Mouse (Mus musculus) retina, postnatal 7 days (tissue): ENCODE measurements at regions not wholly inside any gene's neighbourhood (a gene's known extent, or its start where the extent isn't known, plus 50 kb on each side); places are given as distances from the start of the nearest gene placed in this dataset.

ENCODE experiments used
- DNase-seq: peaks from one replicate; pipeline ENCODE4 v3.0.0-alpha.2; 2012; ENCODE audit warnings: low read depth, low spot score

DNA sequence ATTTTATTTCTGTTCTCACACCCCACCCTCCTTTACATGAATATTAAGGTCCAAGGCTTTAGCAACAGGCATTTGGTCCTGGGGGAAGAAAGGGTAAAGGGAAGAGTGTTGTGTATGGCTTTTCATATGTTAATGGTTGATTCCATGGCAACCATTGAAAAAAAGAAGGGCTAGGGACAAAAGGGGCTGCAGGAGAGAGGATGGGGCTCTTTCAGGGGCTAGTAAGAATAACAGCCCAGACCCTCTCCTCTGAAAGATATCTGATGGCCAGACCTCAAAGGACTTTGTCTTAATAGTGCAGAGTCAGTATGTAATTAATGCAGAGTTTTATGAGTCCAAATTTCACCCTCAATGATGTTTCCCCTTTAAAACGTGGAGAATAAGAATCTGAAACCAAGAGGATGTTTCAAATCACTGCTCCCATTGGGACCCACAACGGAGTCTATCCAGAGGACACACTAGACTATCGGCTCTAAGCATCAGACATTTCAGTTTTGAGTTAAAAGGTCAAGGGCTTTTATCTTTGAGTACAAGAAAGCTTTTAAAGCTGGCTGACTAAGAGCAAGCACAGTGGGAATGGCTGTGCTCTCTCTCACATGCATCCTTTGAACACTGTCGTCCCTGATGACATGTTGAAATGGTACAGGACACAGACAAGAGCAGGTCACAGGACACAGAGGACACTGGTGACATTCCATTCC is 239.4 kb upstream of the Marcks start:
- DNase-seq = no peak

DNA sequence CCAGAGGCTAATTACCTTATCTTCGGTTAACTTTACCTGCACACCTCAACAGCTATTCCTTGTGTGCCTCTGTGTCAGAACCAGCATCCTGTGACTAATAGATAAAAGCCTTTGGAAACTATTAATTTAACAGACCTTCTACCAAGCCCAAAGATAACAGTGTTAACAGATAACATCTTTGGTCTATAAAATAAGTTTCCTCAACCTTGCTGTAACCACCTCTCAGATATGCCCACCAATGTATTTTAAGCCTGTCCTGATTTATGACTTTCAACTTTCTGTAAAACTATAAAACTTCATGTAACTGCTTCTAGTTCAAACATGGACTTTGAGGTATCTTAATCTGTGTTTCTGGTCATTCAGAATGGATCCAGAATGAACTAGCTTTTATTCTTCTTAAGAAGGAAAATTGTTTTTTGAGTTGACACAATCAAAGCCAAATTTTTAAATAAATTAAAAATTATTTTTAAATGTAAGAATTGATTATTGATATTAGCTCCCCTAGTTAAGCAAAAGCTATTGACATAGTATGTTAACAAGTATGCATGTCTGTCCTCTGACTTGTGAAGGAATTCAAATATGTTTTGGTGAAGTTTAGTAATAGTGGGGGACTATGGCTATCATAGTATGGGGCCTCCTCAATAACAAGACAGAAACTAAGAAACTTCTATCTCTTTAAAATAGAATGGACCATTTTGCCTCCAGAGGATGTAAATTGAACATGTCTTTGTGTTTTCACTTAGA is 238.7 kb upstream of the Marcks start:
- no peak for DNase-seq

DNA sequence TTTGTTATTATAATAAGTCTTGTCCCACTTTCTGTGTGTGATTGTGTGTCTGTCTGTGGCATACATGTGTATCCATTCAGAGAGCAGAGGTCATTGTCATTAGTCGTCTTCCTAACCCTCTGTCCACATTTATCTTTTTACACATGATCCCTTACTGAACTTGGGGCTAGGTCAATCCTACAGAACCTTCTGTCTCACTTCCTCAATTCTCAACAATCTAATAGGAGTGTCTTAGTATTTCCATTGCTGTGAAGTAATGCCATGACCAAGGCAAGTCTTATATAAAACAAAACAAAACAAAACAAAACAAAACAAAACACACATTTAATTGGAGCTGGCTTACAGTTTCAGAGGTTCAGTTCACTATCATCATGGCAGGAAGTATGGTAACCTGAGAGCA is 237.5 kb upstream of the Marcks start:
- DNase-seq = no peak

DNA sequence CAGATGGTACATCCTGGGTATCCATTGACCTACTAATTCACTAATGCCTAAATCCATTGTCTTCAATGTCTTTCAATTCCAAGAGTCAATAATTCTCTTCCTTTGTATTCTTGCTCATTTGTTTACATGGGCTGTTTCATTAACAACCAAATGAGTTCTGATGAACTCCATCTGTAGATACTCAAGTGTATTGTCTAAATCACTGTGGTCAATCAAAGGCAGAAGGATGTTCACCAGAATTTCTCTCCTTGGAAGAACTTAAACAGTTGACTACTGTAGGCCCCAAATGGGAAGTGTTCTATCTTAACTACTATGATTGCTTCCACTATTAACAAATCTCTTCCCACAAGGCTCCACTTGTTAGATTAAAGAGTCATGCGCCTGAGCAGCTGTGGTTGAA is 236.9 kb upstream of the Marcks start:
- DNase-seq = no peak

DNA sequence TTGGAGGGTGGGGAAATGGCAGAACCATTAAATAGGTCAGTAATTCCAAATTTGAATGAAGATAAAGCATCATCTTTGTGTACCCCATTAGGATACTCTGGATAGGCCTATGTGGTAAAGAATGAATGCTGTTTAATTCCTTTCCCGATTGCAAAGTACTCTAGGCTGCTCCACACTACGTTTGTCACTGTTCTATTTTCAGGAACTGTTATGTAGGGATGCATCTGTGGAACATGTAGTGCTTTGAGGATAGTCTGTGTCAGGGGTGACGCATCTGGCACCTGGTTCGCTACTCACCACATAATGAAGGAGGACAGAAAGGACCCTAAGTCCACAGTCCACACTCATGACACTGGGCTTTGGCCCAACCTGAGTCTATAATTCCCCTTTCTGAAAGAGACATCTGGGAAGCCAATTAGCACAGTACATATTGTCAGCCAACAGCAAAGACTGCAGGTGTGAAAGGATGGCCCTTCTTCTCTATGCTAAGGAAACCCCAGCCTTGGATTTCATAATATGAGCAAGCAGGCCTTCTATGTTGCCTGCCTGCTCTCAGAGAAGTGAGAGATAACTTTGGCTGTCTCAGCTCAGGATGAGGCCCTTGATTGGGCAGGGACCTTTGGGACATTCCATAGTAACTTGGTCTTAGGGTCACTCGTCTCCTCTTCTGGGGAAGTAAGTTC is 230.4 kb upstream of the Marcks start:
- DNase-seq = no peak

DNA sequence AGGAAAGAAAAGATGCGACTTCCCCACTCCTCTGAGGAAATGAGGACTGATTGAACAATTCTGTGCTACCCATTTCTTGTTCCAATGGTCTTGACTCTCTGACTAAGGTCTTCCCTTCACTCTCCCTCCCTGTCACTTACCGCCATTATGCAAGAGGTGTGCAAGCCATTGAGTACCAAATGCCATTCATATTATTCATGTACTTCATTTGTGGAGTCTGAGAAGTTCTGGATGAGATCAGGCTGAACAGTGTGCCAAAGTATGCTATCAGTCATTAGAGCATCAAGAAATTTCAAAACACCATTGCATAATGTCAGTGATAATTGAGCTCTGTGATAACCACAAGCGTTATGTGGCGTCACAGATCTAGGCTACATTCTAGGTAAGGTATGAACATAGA is 229.1 kb upstream of the Marcks start:
- DNase-seq = no peak

DNA sequence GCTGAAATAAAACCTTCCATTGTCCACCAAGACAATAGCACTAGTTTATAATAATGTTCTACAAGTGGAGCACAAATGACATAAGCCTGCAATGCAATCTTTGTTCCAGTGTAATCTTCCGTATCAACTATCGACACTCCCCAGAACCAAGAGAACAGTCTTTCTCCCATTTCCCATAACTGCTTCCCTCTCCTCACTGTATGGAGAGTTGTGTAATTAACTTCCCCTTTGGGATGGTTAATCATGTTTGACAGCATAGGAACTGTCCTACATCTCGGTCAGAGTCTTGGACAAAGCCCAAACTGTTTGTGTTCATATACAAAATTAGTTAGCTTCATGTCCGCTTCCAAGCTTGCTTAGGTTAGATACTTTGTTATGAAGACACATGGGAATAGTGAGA is 225.8 kb upstream of the Marcks start:
- DNase-seq = peak; percentile 20

DNA sequence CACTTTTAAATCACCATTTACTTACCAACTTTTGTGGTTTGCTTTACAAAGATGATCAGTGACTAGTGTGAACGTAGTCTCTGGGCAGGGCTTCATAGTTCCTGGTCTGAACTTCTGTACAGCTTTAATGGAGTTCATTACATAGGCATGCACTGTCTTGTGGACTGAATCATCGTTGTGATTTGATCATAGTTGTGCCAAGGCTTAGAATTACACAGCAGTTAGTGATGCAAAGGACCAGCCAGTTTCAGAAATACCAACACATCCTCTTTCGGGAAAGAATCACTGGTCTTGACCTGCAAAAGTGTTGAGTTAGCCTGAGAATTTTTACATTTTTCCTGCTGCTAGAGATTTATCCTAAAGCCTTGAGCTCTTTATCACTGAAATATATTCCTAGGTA is 222.3 kb upstream of the Marcks start:
- DNase-seq = no peak

DNA sequence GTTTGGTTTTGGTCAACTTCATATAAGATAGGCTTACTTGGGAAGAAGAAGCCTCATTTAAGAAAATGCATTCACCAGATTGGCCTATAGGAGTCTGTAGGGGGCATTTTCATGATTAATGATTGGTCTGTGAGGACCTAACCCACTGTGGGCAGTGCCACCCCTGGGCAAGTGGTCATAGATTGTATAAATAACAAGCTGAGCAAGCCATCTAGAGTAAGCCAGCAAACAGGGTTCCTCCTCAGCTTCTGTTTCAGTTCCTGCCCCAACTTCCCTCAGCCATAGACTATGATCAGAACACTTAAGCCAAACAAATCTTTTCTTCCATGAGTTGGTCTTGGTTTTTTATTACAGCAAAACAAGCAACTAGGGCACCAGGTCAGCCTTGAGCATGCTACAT is 220.2 kb upstream of the Marcks start:
- no peak for DNase-seq

DNA sequence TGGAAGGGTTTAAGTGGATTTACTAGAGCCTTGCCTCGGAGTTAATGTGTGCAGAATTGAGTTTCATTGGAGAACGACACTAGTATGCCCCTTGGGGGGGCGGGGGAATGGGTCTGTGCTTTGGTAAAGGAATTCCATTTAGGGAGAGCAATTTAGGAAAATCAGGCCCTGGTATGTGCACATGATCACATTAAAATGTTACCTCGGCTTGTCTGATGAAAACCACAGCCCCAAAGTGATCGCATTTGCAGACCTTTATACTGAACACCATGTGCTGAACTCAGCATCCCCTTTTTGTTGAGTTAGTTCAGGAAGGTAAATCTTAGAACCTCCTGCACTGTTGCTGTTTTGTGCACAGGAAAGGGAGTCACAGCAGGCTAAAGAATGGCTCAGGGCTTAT is 219.6 kb upstream of the Marcks start:
- DNase-seq = no peak

DNA sequence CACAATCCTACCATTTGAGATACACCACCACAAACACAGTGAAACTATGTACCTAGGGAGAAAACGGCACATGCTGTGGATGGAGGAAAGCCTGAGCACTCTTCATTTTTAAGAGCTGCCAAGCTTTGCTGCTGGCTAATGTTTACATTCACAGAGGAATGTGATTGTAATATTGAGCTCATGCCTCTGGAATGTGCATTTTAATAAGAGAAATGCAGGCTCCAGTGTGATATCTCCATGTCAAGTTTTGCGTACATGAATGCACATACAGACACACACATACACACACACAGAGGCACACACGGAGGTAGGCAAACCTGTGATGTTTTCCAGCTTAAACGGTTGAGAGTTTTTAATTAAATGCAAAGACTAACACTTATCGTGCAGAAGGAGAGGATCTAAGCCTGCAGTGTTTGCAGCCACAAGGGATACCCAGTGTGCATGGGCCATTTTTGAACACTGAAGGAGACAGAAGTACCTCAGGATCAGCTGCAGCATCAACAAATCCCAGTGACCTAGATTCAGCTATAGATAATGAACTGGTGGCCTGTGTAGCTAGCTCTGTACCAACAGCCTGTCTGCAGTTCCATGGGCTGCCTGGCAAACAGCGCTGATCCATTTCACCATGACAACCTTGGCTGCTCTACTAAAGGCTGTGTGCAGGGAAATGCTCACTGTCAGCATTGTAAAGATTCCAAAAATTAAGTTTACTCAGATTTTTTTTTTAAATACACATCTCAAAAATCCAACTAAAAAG is 218.8 kb upstream of the Marcks start:
- peak; percentile 28 for DNase-seq

DNA sequence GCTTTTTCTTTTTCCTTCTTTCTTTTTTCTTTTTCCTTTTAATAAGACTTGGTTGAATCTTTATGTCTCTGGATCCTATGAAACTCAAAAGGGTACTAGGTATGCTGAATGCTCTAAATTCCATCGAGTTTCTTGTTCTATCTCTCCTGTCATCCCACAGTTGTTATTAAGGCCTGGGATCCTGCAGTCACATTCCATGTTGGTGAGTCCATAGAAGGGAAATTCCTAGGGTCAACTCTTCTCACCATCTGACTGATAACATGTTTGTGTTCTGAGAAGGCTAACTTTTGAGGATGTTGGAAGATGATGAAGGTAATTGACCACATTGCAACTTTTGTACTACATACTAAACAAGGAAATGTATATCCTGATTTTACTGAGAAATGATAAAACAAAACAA is 210.5 kb upstream of the Marcks start:
- no peak for DNase-seq

DNA sequence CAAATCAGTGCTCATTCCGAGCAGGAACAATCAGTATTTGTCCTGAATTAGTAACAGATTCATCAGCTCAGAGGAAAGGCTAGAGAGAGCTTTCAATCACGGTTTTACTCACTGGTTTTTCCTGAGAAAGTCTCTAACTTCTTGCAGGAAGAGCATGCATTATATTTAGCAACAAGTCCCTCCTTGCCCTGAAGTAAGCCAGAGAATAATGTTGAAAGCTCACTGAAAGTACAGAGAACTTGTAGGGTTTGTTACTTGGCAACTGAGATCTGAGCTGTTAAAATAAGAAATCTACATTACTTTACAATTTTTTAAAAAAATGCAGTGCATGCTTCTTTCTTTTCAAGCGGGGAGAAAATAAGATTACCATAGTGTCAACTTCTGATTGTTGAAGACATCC is 209.7 kb upstream of the Marcks start:
- no peak for DNase-seq

DNA sequence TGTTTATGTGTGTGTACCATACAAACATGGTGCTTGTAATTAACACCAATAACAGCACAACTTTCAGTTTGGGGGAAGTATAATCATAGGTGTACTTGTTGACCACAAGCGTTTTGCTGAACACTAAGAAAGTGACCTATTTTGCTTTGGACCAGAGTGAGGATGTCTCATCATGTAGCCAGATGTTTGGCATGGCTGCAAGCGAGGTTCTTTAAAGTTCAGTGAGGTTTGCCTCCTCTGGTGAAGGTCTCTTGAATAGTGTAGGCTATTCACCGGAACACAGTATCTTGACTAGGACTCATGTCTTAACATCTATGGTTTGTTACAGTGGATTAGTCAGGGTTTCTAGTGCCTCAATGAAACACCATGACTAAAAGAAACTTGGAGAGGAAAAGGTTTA is 208.9 kb upstream of the Marcks start:
- no peak for DNase-seq

DNA sequence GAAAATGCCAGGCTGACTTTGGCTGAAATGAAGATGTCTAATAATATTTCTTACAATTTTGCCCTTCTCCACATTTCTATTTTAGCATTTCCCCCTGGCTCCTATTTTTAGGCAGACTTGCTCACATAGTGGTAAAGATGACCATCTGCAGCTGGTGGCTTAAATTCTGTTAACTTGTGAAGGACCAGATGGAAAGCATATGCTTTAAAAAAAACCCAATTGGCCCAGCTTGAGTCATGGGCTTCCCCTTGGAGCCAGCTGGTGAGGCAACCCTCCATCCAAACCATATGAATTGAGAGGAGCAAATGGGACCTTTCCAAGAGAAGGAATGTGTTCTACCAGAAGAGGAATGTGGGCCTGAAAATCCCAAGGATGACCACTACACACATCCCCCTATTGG is 204.0 kb upstream of the Marcks start:
- no peak for DNase-seq

DNA sequence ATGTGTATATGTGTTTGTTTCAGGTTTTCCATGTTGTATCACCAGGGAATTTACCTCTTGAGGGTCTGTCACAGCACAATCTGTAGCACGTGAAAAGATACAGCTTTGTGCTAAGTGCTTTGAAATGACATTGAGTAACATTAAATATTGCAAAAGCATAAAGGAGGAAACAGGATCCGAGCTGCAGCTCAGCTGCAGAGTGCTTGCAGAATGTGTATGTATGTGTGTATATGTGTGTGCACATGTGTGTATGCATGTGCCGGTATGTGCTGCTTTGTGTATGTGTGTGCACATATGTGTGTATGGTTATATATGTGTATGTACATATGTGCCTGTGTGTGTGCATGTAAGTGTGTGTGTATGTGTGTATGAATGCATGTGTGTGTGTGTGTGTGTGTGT is 200.9 kb upstream of the Marcks start:
- no peak for DNase-seq

DNA sequence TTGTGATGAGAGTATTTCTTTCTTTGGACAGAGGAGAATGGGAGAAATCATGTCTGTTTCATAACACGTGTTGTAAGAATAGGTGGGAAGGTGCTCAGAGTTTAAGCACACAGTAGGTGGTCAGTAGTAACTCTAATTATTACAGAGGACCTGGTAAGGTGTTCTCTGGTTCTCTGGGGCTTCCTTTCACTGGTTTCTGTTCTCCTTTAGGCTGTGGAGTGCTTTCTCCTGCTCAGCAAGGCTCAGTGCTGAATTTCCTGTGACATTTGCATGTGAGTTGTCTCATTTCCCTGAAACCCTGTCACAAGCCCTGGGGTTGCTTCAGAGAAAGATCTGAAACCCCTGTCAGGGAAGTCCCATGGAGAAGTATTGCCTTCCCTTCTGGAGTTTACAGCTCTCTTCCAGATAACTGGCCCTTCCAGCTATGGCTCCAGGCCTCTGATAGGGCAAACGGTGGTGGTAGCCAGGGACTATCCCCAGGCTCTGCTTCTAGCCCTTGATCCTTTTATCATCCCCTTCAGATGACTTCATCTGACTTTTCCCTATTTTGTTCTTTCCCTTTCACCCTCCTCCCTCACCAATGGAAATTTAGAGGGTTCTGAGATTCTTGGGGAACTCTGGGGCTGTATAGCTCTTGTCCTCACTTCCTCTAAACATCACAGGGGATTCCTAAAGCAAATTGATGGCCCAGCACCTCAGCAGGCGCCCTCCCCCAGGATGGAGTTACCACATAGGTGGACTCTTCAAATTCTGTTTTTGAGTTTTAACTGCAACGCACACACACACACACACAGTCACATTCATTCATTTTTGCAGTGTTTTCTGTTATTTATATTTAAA is 199.6 kb upstream of the Marcks start:
- DNase-seq = no peak

DNA sequence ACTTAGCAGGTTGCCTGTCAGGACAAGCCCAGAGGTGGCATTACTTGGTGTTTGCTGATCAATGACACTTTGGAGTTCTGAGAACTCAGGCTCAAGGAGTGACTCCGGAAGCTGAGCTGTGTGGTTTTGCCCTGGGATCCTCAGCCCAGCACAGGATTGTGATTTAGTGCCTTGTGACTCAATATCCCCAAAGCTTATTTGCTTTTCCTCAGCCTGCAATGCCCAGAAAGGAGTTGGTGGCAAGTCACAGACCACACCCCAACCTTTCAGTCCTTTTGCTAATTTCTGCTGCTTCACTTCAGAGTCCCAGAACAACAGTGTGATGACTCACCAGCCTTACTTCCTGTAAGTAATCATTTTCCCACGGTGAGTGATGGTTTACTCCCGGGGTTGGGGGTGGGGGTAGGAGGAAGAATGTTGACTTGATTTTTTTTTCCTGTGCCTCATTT is 198.5 kb upstream of the Marcks start:
- no peak for DNase-seq

DNA sequence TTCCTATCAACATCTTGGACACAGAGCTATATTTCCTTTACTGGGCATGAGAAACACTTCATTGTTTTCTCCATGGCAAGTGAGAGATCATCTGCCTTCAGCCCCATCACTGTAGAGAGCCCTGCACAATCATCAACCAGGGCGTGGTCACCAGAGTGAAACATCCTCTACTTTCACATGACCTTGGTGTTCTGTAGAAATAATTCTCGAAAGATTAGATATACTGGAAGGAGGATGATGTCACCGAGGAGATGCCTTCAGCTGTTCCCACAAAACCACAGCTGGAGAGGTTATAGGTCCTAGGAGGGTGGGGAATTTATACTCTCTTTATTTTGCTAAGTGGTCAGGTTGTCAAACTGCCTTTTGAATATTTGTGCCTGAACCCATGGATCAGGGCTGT is 196.4 kb upstream of the Marcks start:
- no peak for DNase-seq

DNA sequence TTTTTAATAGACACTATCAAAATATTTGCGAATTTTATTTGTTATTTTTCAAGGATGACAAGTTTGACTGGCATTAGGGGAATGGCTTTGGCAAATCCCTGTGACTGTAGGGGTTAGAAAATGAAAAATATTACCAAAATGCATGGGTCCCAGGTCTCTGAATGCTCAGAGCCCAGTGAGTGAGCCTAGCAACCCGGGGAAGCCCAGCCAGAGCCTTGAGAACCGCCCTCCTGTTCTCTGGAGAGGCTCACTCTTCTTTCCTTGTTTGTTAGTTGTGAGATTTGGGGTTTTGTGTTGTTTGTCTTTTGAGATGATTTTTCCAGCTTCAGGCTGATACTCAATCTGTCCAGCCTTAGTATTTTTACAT is 187.4 kb upstream of the Marcks start:
- no peak for DNase-seq

DNA sequence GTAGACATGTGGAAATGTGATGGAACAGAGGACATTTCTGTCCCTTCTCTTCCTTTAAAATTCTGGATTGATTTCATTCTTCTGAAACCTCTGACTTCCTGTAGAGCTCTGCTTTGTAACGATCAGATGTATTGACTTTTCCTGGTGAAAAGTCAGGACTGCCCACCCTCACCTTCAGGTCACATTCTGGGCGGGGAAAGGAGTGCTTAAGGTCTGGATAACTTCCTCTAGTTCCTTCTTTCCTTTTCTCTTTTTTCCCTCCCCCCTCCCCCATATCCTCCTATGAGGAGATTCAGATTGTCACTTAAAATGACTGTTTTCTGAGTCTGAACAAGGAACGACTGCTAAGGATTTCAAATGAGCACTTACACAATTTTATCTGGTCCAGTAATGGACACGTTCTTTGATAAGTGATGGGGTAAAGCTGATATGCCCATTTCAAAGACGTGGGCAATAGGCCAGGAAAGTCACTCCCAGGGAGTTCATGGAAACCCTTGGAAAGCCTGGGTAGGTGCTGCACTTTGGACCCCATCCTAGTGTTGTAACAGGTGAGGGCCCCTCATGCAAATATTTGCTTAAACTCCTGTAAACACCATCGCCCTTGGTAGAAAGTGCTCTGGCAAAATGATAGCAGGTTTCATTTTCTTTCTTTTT is 186.9 kb upstream of the Marcks start:
- DNase-seq = no peak
